Mouse (Mus musculus) heart, embryonic 15.5 days (tissue): Measurements from ENCODE around the gene Fam13c. TPM values are rescaled to one million over a fixed set of nuclear protein-coding genes. Genes with fewer than 3 reads are reported as not detected.

Experiments
- ATAC-seq: fragments of 200-750 bp; cut with Nextera tagmentation; replicated peaks from 2 replicates; pipeline ENCODE4 v1.8.0; 2017; ENCODE audit warnings: low read depth, moderate TSS enrichment; ENCODE audit not compliant: insufficient number of reproducible peaks, insufficient read depth, low FRiP score
- H3K27ac ChIP-seq: fragments of 300-500 bp; sonication (generic); 2 replicates; pipeline ENCODE4 v1.5.1; 2015; ENCODE audit warnings: mild to moderate bottlenecking, inconsistent platforms
- H3K27me3 ChIP-seq: fragments of 300-500 bp; sonication (generic); 2 replicates; pipeline ENCODE4 v1.6.1; 2015; ENCODE audit warnings: inconsistent platforms
- H3K36me3 ChIP-seq: fragments of 300-500 bp; sonication (generic); 2 replicates; pipeline ENCODE4 v1.6.1; 2015; ENCODE audit warnings: mild to moderate bottlenecking, inconsistent platforms
- H3K4me1 ChIP-seq: fragments of 300-500 bp; sonication (generic); replicated peaks from 2 replicates; pipeline ENCODE4 v1.6.1; 2015; ENCODE audit warnings: inconsistent platforms
- H3K4me2 ChIP-seq: fragments of 300-500 bp; sonication (generic); 2 replicates; pipeline ENCODE4 v1.6.1; 2015; ENCODE audit warnings: inconsistent platforms, mild to moderate bottlenecking, moderate library complexity
- H3K4me3 ChIP-seq: fragments of 300-500 bp; sonication (generic); 2 replicates; pipeline ENCODE4 v1.5.1; 2015; ENCODE audit warnings: mild to moderate bottlenecking, inconsistent platforms
- H3K9ac ChIP-seq: fragments of 300-500 bp; sonication (generic); 2 replicates; pipeline ENCODE4 v1.6.1; 2015; ENCODE audit warnings: mild to moderate bottlenecking, inconsistent platforms
- H3K9me3 ChIP-seq: fragments of 300-500 bp; sonication (generic); replicated peaks from 2 replicates; pipeline ENCODE4 v1.6.1; 2016; ENCODE audit warnings: inconsistent platforms
- WGBS: fragments of 180-500 bp; shearing (Covaris S2); methylation state at CpG from one replicate; pipeline ENCODE4 v1.1.7; 2015; ENCODE audit warnings: mixed read lengths; 5-methylcytosine and 5-hydroxymethylcytosine counted together
- polyA plus RNA-seq: library from polyadenylated mRNA; unstranded; fragments of >200 nt; fragmentation: Nextera tagmentation; extraction: Ambion mirVana; gene quantifications from 2 replicates; pipeline ENCODE4 v1.2.1, GENCODE M21; 2015

Gene Fam13c
- polyA plus RNA-seq, 1 experiment from 2014 or later: 10.1 TPM

DNA sequence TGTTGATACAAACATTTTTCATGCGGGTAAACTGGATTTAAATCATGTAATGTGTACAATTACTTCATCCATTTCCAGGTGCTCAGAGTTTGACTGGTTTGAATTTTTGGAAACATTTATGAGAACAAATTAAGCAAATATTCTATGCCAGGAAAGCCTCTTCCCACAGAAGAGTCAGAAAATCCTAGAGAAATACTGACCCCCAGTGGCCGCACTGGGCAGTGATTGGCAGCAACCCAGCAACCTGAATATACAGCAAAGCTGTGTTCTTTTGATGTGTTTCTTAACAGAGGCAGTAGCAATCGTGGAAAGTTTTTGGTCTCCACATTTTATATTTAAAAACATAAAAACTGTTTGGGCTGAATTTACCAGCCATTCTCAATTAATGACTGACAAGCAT is 123.4 kb downstream of the Fam13c start:
- no peaks in the 10 kb centered on the region for H3K27me3 ChIP-seq
- H3K9ac ChIP-seq: no peak overlapping the region
- no peaks in the 10 kb centered on the region for H3K9me3 ChIP-seq
- 19% methylated on average over 3 of the region's 3 CpGs for WGBS
- no peak for ATAC-seq
- H3K36me3 ChIP-seq: no peaks in the 10 kb centered on the region
- H3K4me2 ChIP-seq: no peak overlapping the region
- no peak overlapping the region for H3K27ac ChIP-seq
- no peak overlapping the region for H3K4me3 ChIP-seq
- H3K4me1 ChIP-seq: no peaks in the 10 kb centered on the region

DNA sequence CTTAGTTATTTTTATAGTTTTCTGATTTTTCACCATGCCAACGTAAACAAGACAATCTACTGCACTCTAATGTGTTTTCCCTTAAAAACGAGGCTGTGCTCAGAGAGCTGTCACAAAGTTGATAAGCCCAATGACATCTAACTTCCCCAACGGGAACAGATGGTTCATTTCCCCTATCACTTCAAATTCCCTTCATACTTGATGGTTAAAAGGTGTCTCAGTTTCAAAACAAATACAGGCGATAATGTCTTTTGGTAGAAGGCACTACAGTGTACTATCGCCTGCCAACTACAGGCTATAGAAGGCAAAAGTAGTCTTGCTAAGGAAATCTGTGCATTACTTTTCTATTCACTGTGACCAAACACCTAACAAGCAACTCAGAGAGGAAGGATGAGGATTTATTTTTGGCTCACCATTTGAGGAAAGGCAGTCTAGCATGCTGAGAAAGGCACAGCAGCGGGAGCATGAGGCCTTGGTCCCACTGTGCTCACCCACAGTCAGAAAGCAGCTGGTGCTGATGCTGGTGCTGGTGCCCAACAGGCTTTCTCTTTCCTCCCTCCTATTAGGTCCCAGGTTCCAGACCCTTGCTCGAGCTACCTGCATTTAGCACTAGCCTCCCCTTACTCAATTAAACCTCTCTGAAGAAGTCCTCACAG is 141.4 kb downstream of the Fam13c start:
- Histone ChIP-seq H3K36me3 (no peaks in the 10 kb centered on the region), H3K4me2 (no peak overlapping the region), H3K9me3 (no peaks in the 10 kb centered on the region), H3K9ac (no peak overlapping the region), H3K27me3 (no peaks in the 10 kb centered on the region), H3K4me1 (0 out of 2 replicates have a peak, but pooled peaks cover 5% of the 10 kb centered on the region), H3K4me3 (no peak overlapping the region), H3K27ac (no peak overlapping the region)
- WGBS: 24% methylated on average over 7 of the region's 7 CpGs
- no peak for ATAC-seq

DNA sequence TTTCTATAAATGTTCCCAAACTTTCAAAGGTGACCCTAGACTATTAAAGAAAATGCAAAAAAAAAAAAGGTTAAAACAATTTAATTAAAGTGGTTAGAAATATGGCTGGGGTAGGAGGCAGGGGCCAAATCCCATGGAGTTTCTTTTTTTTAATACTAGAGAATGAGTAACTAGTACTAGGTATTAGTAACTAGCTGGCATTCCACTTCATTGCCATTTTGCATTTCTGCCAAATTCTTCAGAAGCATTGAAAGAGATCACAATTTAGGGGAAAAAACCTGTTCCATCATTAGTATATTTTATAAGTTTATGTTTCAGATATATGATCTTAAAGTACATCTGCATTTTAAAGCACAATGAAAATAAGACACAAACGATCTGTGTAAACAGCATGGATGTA is 143.9 kb downstream of the Fam13c start:
- Histone ChIP-seq H3K4me3 (no peak overlapping the region), H3K36me3 (no peaks in the 10 kb centered on the region), H3K4me2 (no peak overlapping the region), H3K9me3 (no peaks in the 10 kb centered on the region), H3K27ac (no peak overlapping the region), H3K9ac (no peak overlapping the region), H3K27me3 (no peaks in the 10 kb centered on the region), H3K4me1 (0 out of 2 replicates have a peak, but pooled peaks cover 5% of the 10 kb centered on the region)
- WGBS: 73% methylated on average over 1 of the region's 1 CpGs
- no peak for ATAC-seq

DNA sequence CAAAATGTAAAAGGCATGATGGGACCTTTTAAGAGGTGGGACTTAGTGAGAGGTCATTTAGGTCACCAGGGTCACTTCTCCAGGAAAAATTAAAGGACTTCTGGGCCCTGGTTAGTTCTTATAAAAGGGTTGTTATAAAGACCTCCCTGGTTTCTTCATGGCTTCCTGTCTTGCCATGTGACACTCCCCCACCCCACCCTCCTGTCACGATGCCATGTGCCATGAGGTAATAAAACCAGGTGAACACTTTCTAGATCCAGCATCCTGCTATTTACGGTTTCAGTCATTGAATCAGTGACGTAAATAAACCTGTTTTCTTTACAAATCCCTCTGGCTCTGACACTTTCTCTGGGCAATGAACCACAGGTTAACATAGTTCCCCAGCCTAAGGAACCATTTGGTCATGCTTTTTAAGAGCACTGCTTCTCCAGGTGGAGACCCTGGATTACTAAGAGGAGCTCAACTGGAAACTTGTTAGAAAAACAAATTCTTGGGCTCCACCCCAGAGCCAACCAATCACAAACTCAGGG is 146.7 kb downstream of the Fam13c start:
- Histone ChIP-seq H3K9ac (no peak overlapping the region), H3K27ac (no peak overlapping the region), H3K27me3 (no peaks in the 10 kb centered on the region), H3K36me3 (no peaks in the 10 kb centered on the region), H3K4me2 (no peak overlapping the region), H3K4me3 (no peak overlapping the region), H3K9me3 (no peaks in the 10 kb centered on the region), H3K4me1 (0 out of 2 replicates have a peak, but pooled peaks cover under 1% of the 10 kb centered on the region)
- WGBS: 70% methylated on average over 3 of the region's 3 CpGs
- ATAC-seq: no peak

DNA sequence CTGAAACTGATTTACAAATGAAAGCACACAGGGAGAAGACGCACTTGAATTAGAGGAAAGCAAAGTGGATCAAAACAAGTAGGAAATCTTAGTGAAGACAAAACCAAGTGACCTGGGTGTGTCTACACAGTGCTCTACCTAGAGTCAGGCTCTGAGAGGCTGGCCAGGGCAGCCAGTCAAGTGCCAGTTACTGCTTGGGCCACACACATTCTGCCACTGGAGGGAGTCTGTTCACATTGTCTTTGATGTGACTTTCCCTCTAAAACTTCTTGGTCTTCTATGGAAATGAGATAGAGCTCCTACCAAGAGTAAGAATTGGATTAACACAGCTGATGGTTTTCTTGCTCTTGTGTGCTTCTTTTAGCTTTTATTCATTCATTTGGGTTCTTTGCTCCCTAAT is 153.7 kb downstream of the Fam13c start:
- H3K4me2 ChIP-seq: no peak overlapping the region
- no peak for ATAC-seq
- H3K27me3 ChIP-seq: peaks cover 20% of the 10 kb centered on the region
- H3K4me1 ChIP-seq: peaks cover 7% of the 10 kb centered on the region
- no peak overlapping the region for H3K9ac ChIP-seq
- no peak overlapping the region for H3K4me3 ChIP-seq
- no peaks in the 10 kb centered on the region for H3K9me3 ChIP-seq
- 41% methylated on average over 1 of the region's 1 CpGs for WGBS
- no peaks in the 10 kb centered on the region for H3K36me3 ChIP-seq
- H3K27ac ChIP-seq: no peak overlapping the region

DNA sequence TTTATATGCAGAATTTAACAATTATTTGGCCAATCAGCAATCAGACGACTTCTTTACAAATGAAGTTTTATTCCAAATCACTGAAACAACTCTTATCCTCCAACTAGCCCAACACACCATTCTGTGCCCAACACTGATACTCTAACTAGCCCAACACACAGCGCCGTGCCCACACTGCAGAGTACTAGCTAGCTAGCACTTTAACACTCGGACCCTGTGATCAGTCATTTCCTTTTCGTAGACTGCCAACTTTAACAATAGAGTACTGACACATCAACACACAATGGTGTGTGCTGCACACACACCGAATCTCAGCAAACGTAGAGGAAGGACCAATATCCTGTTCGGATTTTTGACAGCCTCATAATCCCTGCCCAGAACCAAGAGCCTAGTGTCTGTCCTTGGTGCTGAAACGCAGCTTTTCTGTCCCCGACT is 157.8 kb downstream of the Fam13c start:
- H3K36me3 ChIP-seq: no peaks in the 10 kb centered on the region
- no peak for ATAC-seq
- peak overlapping the region; percentile 99 for H3K4me2 ChIP-seq
- peaks cover 18% of the 10 kb centered on the region for H3K4me1 ChIP-seq
- no peak overlapping the region for H3K27ac ChIP-seq
- peaks cover 54% of the 10 kb centered on the region for H3K27me3 ChIP-seq
- H3K4me3 ChIP-seq: peak overlapping the region; percentile 69
- H3K9ac ChIP-seq: no peak overlapping the region
- WGBS: 23% methylated on average over 10 of the region's 10 CpGs
- H3K9me3 ChIP-seq: no peaks in the 10 kb centered on the region

DNA sequence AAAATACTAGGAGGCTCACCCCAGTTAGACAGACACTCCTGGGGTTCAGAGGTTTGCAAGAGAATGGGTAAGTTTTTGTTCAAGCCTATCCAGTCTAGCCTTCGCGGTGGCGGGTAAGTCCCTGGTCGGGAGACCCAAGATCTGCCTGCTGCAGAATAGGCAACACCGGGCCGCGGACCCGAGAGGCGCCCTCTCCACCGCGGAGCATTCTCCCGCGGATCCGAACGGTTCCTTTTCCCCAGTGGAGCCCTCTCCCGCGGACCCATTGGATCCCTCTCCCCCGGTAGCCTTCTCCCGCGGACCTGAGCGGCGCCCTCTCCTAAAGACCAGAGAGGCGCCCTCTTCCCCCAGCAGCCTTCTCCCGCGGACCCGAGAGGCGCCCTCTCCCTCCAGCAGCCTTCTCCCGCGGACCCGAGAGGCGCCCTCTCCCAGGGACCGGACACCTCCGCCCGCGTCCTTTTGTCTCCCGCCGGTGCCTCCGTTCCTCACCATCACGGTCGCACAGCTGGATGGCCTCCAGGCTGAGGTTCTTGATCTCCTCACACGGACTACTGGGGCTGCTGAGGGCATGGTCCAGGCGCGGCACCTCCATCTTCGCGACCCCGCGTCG is 158.3 kb downstream of the Fam13c start:
- no peak overlapping the region for H3K27ac ChIP-seq
- peak overlapping the region; percentile 99 for H3K4me2 ChIP-seq
- peak overlapping the region; percentile 69 for H3K4me3 ChIP-seq
- 0 out of 2 replicates have a peak overlapping the region, but pooled peaks have one; percentile 10 for H3K9ac ChIP-seq
- no peaks in the 10 kb centered on the region for H3K36me3 ChIP-seq
- ATAC-seq: peak; percentile 19
- H3K9me3 ChIP-seq: no peaks in the 10 kb centered on the region
- H3K27me3 ChIP-seq: peaks cover 54% of the 10 kb centered on the region
- H3K4me1 ChIP-seq: peaks cover 18% of the 10 kb centered on the region
- under 1% methylated on average over 48 of the region's 48 CpGs for WGBS

DNA sequence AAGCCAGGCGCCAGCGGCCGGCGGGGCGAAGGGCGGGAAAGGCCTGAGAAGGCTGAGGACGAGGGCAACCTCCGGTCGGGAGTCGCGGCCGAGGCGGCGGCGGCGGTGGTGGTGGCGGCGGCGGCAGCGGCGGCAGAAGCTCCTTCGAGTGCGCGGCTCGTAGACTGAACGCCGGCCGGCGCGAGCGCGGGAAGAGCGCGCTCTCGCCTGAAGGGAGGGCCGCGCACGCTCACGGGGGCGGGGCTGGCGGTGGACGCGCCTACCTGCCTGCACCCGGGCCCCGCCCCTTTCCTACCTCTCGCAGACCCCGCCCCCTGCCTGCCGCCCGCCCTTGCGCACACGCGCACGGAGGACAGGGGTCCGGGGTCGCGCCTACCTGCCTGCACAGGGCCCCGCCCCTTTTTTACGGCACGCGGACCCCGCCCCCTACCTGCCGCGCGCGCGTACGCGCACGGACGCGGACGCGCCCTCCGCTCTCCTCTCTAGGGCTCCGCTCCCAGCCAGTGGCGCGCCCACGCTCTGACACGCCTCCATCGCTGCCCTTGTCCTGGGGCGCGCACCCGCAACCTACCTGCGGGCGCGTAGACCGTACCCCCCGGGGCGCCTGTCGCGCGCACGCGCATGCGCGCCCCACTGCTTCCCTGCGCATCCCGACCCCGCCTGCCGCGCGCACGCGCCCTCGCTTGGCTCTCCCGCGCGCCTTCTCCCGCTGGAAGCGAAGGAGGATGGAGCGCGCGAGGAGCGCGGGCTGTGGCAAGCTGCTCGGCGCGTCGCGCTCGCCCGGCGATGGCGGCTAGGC is 159.0 kb downstream of the Fam13c start:
- Histone ChIP-seq H3K4me2 (peak overlapping the region; percentile 99), H3K4me1 (peaks cover 18% of the 10 kb centered on the region), H3K4me3 (peak overlapping the region; percentile 69), H3K27me3 (peaks cover 54% of the 10 kb centered on the region), H3K9ac (0 out of 2 replicates have a peak overlapping the region, but pooled peaks have one; percentile 10), H3K36me3 (no peaks in the 10 kb centered on the region), H3K27ac (no peak overlapping the region), H3K9me3 (no peaks in the 10 kb centered on the region)
- ATAC-seq: peak; percentile 80
- WGBS: under 1% methylated on average over 97 of the region's 124 CpGs

DNA sequence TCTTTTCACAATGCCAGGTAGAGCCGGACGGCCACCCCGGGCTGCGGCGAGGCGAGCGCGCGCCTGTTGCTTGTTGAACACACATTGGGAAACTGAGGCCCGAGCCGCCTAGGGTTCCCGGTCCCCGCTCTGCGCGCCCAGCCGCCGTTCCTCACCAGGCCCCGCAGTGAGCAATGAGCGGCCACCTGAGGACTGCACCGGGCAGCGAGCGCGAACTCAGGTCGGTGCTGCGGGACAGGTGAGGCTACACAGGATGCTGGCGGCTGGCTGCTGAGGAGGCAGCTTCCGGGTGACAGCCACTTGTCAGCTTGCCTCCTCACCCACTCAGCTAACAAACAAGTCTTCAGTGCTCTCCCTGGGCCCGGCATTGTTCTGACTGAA is 159.6 kb downstream of the Fam13c start:
- Histone ChIP-seq H3K4me2 (peak overlapping the region; percentile 99), H3K4me1 (peaks cover 18% of the 10 kb centered on the region), H3K36me3 (no peaks in the 10 kb centered on the region), H3K4me3 (peak overlapping the region; percentile 69), H3K9ac (no peak overlapping the region), H3K27ac (no peak overlapping the region), H3K27me3 (peaks cover 54% of the 10 kb centered on the region), H3K9me3 (no peaks in the 10 kb centered on the region)
- ATAC-seq: no peak
- WGBS: under 1% methylated on average over 28 of the region's 28 CpGs
